In genomic region chr9:60926301-60926700, GRCm38 (mm10) we compare ENCODE assay signal across 22 mouse cellular contexts.
DNase-seq lines count a peak whose midpoint lies in the region; ATAC-seq and TF ChIP-seq lines count a peak whose summit lies in the region.
"Had no signal": no experiment of that assay in that cellular context is flagged by ENCODE, and none has a peak within 500 bp of the region (broad histone marks: within the 10 kb centered on the region; RNA-seq: fewer than 3 reads in every experiment).

No protein-coding gene starts in this region.

- H3K4me2 ChIP-seq in hindbrain, postnatal 0 days (ENCODE audit: low read depth, low read length) = no peak overlapping the region
- no peak overlapping the region for H3K4me2 ChIP-seq in hindbrain, embryonic 12.5 days (replicated peaks)
- H3K4me2 ChIP-seq in embryonic facial prominence, embryonic 15.5 days (replicated peaks) = no peak overlapping the region
- no peak overlapping the region for H3K4me2 ChIP-seq in limb, embryonic 15.5 days
- H3K4me2 ChIP-seq: heart, embryonic 11.5 days; hindbrain, embryonic 15.5 days had no signal

- H3K4me1 ChIP-seq in hindbrain, postnatal 0 days (ENCODE audit: insufficient read depth, low read length) = no peaks in the 10 kb centered on the region
- peaks cover 4% of the 10 kb centered on the region; the same call in 1 of the 2 replicates for H3K4me1 ChIP-seq in hindbrain, embryonic 12.5 days
- H3K4me1 ChIP-seq in embryonic facial prominence, embryonic 15.5 days = peaks cover 14% of the 10 kb centered on the region
- peaks cover 27% of the 10 kb centered on the region for H3K4me1 ChIP-seq in limb, embryonic 15.5 days
- H3K4me1 ChIP-seq: hindbrain, embryonic 15.5 days had no signal

- DNase-seq in hindbrain, postnatal 0 days (ENCODE audit: low spot score) = peak; percentile 13
- peak; percentile 37 for DNase-seq in ovary, adult 18-20 months (ENCODE audit: low spot score)
- DNase-seq in ovary, postnatal 10 days (ENCODE audit: low spot score) = no peak
- DNase-seq in left cerebral cortex, adult 11 months (ENCODE audit: low spot score) = no peak
- DNase-seq in cerebellum, adult 11 months = no peak
- DNase-seq: adrenal gland, postnatal 25 days; cerebellum, adult 2 months; cerebellum, postnatal 36 days; gastrocnemius, adult 2 months; heart, postnatal 14 days; layer of hippocampus, postnatal 36 days; lung, adult 18-20 months; lung, postnatal 4 days; retina, postnatal 1 day; thymus, postnatal 14 days had no signal

- no peaks in the 10 kb centered on the region for H3K27me3 ChIP-seq in hindbrain, postnatal 0 days (ENCODE audit: insufficient read depth, low read length)
- H3K27me3 ChIP-seq in hindbrain, embryonic 12.5 days = no peaks in the 10 kb centered on the region
- no peaks in the 10 kb centered on the region for H3K27me3 ChIP-seq in embryonic facial prominence, embryonic 15.5 days
- H3K27me3 ChIP-seq in limb, embryonic 15.5 days = no peaks in the 10 kb centered on the region
- H3K27me3 ChIP-seq: hindbrain, embryonic 15.5 days had no signal

- H3K4me3 ChIP-seq in hindbrain, postnatal 0 days (ENCODE audit: low read length) = no peak overlapping the region
- H3K4me3 ChIP-seq in hindbrain, embryonic 12.5 days = no peak overlapping the region
- H3K4me3 ChIP-seq in embryonic facial prominence, embryonic 15.5 days (replicated peaks) = no peak overlapping the region
- no peak overlapping the region for H3K4me3 ChIP-seq in limb, embryonic 15.5 days
- H3K4me3 ChIP-seq: gastrocnemius, adult 2 months; hindbrain, embryonic 15.5 days; myocyte had no signal

- H3K9me3 ChIP-seq in hindbrain, postnatal 0 days (ENCODE audit: low read length) = no peaks in the 10 kb centered on the region
- H3K9me3 ChIP-seq in hindbrain, embryonic 12.5 days (replicated peaks) = no peaks in the 10 kb centered on the region
- no peaks in the 10 kb centered on the region for H3K9me3 ChIP-seq in embryonic facial prominence, embryonic 15.5 days (replicated peaks)
- no peaks in the 10 kb centered on the region for H3K9me3 ChIP-seq in limb, embryonic 15.5 days
- H3K9me3 ChIP-seq: hindbrain, embryonic 15.5 days had no signal

- no peak for TF ChIP-seq CTCF in hindbrain, postnatal 0 days (IDR thresholded peaks at IDR 0.05; ENCODE audit: low read depth)

- 63% methylated on average over 9 of the region's 9 CpGs for WGBS in hindbrain, postnatal 0 days
- WGBS in hindbrain, embryonic 12.5 days = 74% methylated on average over 9 of the region's 9 CpGs
- 21% methylated on average over 9 of the region's 9 CpGs for whole genome bisulfite sequencing in embryonic facial prominence, embryonic 15.5 days
- 16% methylated on average over 9 of the region's 9 CpGs for WGBS in limb, embryonic 15.5 days

- H3K36me3 ChIP-seq in hindbrain, postnatal 0 days (ENCODE audit: insufficient read depth, low read length) = no peaks in the 10 kb centered on the region
- H3K36me3 ChIP-seq in hindbrain, embryonic 12.5 days = no peaks in the 10 kb centered on the region
- no peaks in the 10 kb centered on the region for H3K36me3 ChIP-seq in embryonic facial prominence, embryonic 15.5 days
- no peaks in the 10 kb centered on the region for H3K36me3 ChIP-seq in limb, embryonic 15.5 days
- H3K36me3 ChIP-seq: hindbrain, embryonic 15.5 days had no signal

- ATAC-seq in hindbrain, postnatal 0 days = no peak
- ATAC-seq in hindbrain, embryonic 12.5 days (ENCODE audit: low FRiP score) = no peak
- ATAC-seq in embryonic facial prominence, embryonic 15.5 days (ENCODE audit: insufficient number of reproducible peaks, low FRiP score, low TSS enrichment, low read depth) = peak; percentile 51; the same call in 1 of the 2 replicates
- peak; percentile 76 for ATAC-seq in limb, embryonic 15.5 days (ENCODE audit: insufficient number of reproducible peaks, low FRiP score, low TSS enrichment, low read depth)
- ATAC-seq: intestine, postnatal 0 days had no signal

- no peak overlapping the region for H3K9ac ChIP-seq in hindbrain, postnatal 0 days (replicated peaks; ENCODE audit: low read length)
- no peak overlapping the region for H3K9ac ChIP-seq in hindbrain, embryonic 12.5 days
- no peak overlapping the region for H3K9ac ChIP-seq in embryonic facial prominence, embryonic 15.5 days
- no peak overlapping the region for H3K9ac ChIP-seq in limb, embryonic 15.5 days
- H3K9ac ChIP-seq: hindbrain, embryonic 15.5 days had no signal

- no peak overlapping the region for H3K27ac ChIP-seq in hindbrain, postnatal 0 days
- H3K27ac ChIP-seq in hindbrain, embryonic 12.5 days = no peak overlapping the region
- H3K27ac ChIP-seq in embryonic facial prominence, embryonic 15.5 days (replicated peaks) = peak overlapping the region; percentile 40; the same call in 1 of the 2 replicates
- H3K27ac ChIP-seq in limb, embryonic 15.5 days = peak overlapping the region; percentile 72
- H3K27ac ChIP-seq: gastrocnemius, adult 2 months; hindbrain, embryonic 15.5 days had no signal

Comparison
In these comparisons a context has a peak if more than half of its experiments do, and no peak if none do; other contexts are left out.
1. DNase-seq: peak in hindbrain, postnatal 0 days (single experiment) and ovary, adult 18-20 months (single experiment); none in ovary, postnatal 10 days (single experiment), left cerebral cortex, adult 11 months (single experiment) and cerebellum, adult 11 months (single experiment).
2. ATAC-seq: peak in embryonic facial prominence, embryonic 15.5 days (single experiment) and limb, embryonic 15.5 days (single experiment); none in hindbrain, postnatal 0 days (single experiment) and hindbrain, embryonic 12.5 days (single experiment).
3. H3K27ac ChIP-seq: peak in embryonic facial prominence, embryonic 15.5 days (single experiment) and limb, embryonic 15.5 days (single experiment); none in hindbrain, postnatal 0 days (single experiment) and hindbrain, embryonic 12.5 days (single experiment).